Mouse (Mus musculus) olfactory bulb, adult 2 months (tissue): ENCODE results near the gene Morf4l2.

ENCODE experiments used
- CTCF ChIP-seq: fragments of 200-500 bp; IDR thresholded peaks from 2 replicates; pipeline ENCODE4 v1.5.1; 2012; ENCODE audit warnings: low read depth, mild to moderate bottlenecking, low read length, moderate library complexity; ENCODE audit not compliant: insufficient read depth
- POLR2A ChIP-seq: fragments of 200-500 bp; IDR thresholded peaks from 2 replicates; pipeline ENCODE4 v1.6.1; 2012; ENCODE audit warnings: mild to moderate bottlenecking, low read depth, low read length, moderate library complexity; ENCODE audit not compliant: insufficient read depth

GRCm38 (mm10) chrX:136707446-136708167, 35.9 kb downstream of the Morf4l2 start, which contains the start of gene Tceal1:
- TF ChIP-seq CTCF, result no peak
- TF ChIP-seq POLR2A, result peak; percentile 31; the same call in 1 of the 2 replicates
